Mouse (Mus musculus) limb, embryonic 11.5 days (tissue): Measurements from ENCODE around the gene T2. TPM values are rescaled to one million over a fixed set of nuclear protein-coding genes. Genes with fewer than 3 reads are reported as not detected.
"Not testable (repeated sequence)": the region's sequence is repeated elsewhere in the genome, so short reads cannot be mapped to it uniquely, and the experiment has no call there.

ENCODE experiments used
- ATAC-seq: fragments of 200-750 bp; cut with Nextera tagmentation; 2 replicates; pipeline ENCODE4 v1.8.0; 2017; ENCODE audit warnings: low read depth; ENCODE audit not compliant: insufficient number of reproducible peaks, low FRiP score, low TSS enrichment
- DNase-seq: peaks from one replicate; pipeline ENCODE4 v3.0.0-alpha.2; 2015; ENCODE audit warnings: low spot score
- H3K27ac ChIP-seq: fragments of 300-500 bp; sonication (generic); replicated peaks from 2 replicates; pipeline ENCODE4 v1.5.1; 2014; ENCODE audit warnings: low read depth, mild to moderate bottlenecking, low read length
- H3K27me3 ChIP-seq: fragments of 300-500 bp; sonication (generic); 2 replicates; pipeline ENCODE4 v1.6.1; 2014; ENCODE audit warnings: mild to moderate bottlenecking, low read length, mixed read lengths; ENCODE audit not compliant: control insufficient read depth, insufficient read depth
- H3K36me3 ChIP-seq: fragments of 300-500 bp; sonication (generic); 2 replicates; pipeline ENCODE4 v1.6.1; 2014; ENCODE audit warnings: mild to moderate bottlenecking, low read length, moderate library complexity, mixed read lengths; ENCODE audit not compliant: control insufficient read depth, insufficient read depth
- H3K4me1 ChIP-seq: fragments of 300-500 bp; sonication (generic); 2 replicates; pipeline ENCODE4 v1.6.1; 2014; ENCODE audit warnings: low read length, mixed read lengths; ENCODE audit not compliant: control insufficient read depth, insufficient read depth
- H3K4me2 ChIP-seq: fragments of 300-500 bp; sonication (generic); 2 replicates; pipeline ENCODE4 v1.6.1; 2014; ENCODE audit warnings: low read depth, mild to moderate bottlenecking, moderate library complexity; ENCODE audit not compliant: severe bottlenecking
- H3K4me3 ChIP-seq: fragments of 300-500 bp; sonication (generic); 2 replicates; pipeline ENCODE4 v1.5.1; 2014; ENCODE audit warnings: low read depth, low read length
- H3K9ac ChIP-seq: fragments of 300-500 bp; sonication (generic); 2 replicates; pipeline ENCODE4 v1.6.1; 2014; ENCODE audit warnings: mild to moderate bottlenecking, low read length
- H3K9me3 ChIP-seq: fragments of 300-500 bp; sonication (generic); 2 replicates; pipeline ENCODE4 v1.6.1; 2016; ENCODE audit warnings: low read length; ENCODE audit not compliant: control insufficient read depth
- WGBS: fragments of 180-500 bp; shearing (Covaris S2); extraction: QIAGEN DNeasy Blood & Tissue Kit; methylation state at CpG from one replicate; pipeline ENCODE4 v1.1.7; 2014; 5-methylcytosine and 5-hydroxymethylcytosine counted together
- polyA plus RNA-seq: library from polyadenylated mRNA; unstranded; fragments of >200 nt; fragmentation: Nextera tagmentation; extraction: Ambion mirVana; gene quantifications from 2 replicates; pipeline ENCODE4 v1.2.1, GENCODE M21; 2014

T2 gene
- polyA plus RNA-seq, 1 experiment from 2014 or later: 2.1 TPM

DNA sequence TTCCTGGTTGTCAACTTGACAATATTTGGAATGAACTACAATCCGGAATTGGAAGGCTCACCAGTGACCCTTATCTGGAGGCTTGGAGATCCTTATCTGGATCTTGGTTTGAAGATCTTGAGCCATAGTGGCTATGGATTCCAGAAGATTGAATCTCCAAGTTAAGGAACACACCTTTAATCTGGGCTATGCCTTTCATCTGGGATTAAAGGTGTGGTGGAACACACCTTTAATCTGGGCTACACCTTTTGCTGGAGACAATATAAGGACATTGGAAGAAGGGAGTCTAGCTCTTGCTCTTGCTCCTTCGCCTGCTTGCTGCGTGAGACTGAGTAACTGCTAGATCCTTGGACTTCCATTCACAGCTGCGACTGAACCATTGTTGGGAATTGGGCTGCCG is 18.6 kb upstream of the T2 start, which contains the start of gene Prr18:
Gene Prr18 (plus strand): TSS at position 301 of the 400 bp plus-strand sequence.
- H3K4me3 ChIP-seq, H3K9ac ChIP-seq, H3K9me3 ChIP-seq, H3K36me3 ChIP-seq, DNase-seq, ATAC-seq, H3K4me2 ChIP-seq, H3K27ac ChIP-seq, H3K4me1 ChIP-seq: not testable (repeated sequence)
- peaks cover 31% of the 10 kb centered on the region for H3K27me3 ChIP-seq
- 100% methylated on average over 1 of the region's 5 CpGs for WGBS

DNA sequence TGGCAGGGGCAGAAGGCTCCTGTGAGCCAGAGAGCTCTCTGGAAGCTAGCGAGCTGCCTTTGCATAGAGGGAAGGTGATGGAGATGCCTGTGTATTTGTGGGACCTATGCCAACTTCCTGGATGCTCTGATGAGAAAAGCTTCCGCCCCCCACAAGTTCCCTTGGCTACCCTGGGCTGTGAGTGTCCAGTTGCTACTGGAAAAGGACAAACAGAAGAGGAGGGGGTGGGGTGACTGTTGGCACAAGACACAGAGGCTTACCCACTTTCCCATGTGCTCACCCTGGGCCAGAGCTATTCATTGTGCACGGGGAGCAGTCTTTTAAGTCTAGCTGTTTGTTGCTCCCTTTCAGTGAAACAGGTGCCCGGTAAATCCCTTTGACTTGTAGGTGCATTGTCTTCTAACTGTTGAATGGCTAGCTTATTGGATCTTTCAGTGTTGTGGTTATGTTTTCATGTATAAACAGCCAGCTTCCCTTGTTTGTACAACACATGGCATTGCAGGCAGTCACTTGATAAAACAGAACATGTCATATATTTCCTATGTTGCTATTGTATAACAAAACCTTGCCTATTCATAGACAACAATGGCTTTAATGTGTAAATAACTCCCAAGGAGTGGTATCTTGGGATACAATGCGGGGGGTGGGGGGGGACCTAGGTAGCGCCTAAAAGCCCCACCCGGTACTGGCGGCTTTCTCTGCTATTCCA is 16.0 kb upstream of the T2 start:
- no peak for DNase-seq
- no peaks in the 10 kb centered on the region for H3K9me3 ChIP-seq

DNA sequence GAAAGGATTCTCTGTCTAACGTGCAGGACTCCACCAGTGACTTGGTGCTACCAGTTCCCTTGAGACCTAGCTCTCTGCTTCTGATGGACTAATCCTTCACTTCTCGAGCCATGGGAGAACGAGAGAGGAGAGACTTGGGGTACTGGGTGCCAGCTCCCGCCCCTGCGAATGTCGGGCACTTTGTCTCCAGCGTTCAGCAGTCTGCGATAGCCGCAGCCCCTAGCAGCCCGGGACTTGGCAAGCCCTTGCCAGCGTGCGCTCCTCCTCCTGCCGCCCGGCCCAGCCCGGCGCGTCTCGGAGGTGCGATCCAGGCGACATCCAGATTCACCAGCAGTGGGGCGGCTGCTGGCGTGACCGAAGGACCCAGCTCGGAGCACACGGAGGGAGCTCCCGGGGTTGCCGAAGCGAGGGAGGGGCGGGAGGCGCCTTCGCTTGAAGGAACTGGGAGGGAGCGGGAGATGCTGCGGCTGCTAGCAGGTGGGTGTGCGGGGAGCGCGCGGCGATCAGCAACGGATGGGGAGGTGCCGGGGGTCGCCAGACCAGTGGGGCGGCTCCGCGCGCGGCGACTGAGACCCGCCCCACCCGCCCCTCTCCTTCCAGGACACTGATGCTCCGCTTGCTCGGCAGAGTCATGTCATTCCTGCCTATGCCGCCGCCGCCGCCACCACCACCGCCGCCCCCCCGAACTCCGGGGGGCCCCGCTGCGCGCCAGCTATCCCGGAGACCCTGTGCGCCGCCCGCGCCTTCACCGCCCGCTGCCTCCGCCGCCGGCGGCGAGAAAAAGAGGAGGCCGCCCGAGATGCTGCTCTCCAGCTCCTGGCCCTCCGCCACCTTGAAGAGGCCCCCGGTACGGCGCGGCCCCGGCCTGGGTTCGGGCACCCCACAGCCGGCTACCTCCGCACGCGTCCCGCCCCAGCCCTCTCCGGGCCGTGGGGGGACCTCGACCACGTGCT is 15.1 kb upstream of the T2 start:
- peak overlapping the region; percentile 100 for H3K4me2 ChIP-seq
- H3K9me3 ChIP-seq: no peaks in the 10 kb centered on the region
- H3K4me3 ChIP-seq: peak overlapping the region; percentile 52
- peaks cover 35% of the 10 kb centered on the region for H3K27me3 ChIP-seq
- H3K27ac ChIP-seq: no peak overlapping the region
- ATAC-seq (peak; percentile 26; the same call in 1 of the 2 replicates), DNase-seq (peak; percentile 61)
- no peaks in the 10 kb centered on the region for H3K36me3 ChIP-seq
- WGBS: under 1% methylated on average over 62 of the region's 92 CpGs
- H3K4me1 ChIP-seq: peaks cover 8% of the 10 kb centered on the region; the same call in 1 of the 2 replicates
- peak overlapping the region; percentile 61 for H3K9ac ChIP-seq

More for the DNA sequence above, 16.0 kb upstream of the T2 start:
- Histone ChIP-seq H3K4me3 (no peak overlapping the region; the same call in 1 of the 2 replicates), H3K4me2 (peak overlapping the region; percentile 100), H3K27ac (no peak overlapping the region), H3K9ac (no peak overlapping the region), H3K36me3 (no peaks in the 10 kb centered on the region), H3K4me1 (peaks cover 8% of the 10 kb centered on the region; the same call in 1 of the 2 replicates), H3K27me3 (peaks cover 35% of the 10 kb centered on the region)
- ATAC-seq: no peak
- 37% methylated on average over 8 of the region's 8 CpGs for WGBS

DNA sequence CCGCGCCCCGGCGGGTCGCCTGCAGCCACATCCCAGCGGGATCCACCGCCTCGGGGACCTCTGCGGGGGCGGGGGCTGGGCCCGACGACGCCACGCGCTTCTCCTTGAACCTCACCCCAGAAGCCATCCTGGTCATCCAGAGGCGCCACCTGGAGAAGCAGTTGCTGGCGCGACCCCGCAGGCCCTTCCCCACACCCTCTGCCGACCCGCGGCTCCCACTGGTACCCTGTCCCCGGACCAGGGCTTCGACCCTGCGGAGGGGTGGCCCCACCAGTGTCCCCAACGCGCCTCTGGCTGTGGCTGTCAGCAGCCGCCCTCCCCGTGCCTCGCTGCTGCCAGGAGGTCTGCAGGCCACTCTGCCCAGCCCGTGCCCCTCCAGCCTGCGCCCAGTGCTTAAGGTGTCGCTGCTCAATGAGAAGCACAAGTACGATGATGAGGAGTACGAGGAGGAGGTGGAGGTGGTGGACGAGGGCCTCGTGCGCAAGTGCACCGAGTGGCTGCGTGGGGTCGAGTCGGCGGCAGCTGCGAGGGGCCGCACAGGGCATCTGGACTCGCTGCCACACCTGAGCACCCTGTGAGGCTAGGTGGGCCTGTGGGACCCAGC is 14.3 kb upstream of the T2 start:
- ATAC-seq: 0 out of 2 replicates have a peak, but pooled peaks have one; percentile 17
- 10% methylated on average over 46 of the region's 46 CpGs for WGBS
- no peak overlapping the region for H3K27ac ChIP-seq

DNA sequence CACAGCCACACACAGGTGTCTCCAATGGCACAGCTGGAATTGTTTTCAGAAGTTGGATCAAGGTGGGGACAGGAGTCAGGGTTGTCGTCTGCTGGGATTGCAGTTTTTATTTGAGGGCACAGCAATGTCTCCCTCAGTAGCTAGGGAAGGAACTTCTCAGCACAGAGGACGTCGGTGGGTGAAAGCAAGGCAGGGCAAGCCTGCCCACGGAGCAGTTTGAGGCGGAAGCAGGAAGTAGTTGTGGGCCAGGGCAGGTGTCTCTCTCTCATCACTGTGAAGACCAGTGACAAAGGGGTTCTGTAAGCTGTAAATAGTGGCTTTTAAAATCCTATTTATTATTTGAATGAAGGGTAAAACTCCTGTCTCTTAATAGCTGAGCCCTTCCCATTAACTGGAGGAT is 13.1 kb upstream of the T2 start:
- Histone ChIP-seq H3K27ac (no peak overlapping the region), H3K36me3 (no peaks in the 10 kb centered on the region), H3K9me3 (no peaks in the 10 kb centered on the region), H3K9ac (no peak overlapping the region), H3K27me3 (peaks cover 35% of the 10 kb centered on the region), H3K4me3 (no peak overlapping the region), H3K4me2 (no peak overlapping the region), H3K4me1 (peaks cover 8% of the 10 kb centered on the region; the same call in 1 of the 2 replicates)
- no peak for DNase-seq
- no peak for ATAC-seq
- 60% methylated on average over 5 of the region's 5 CpGs for WGBS

More for the DNA sequence above, 14.3 kb upstream of the T2 start:
- H3K4me2 ChIP-seq: peak overlapping the region; percentile 100
- no peaks in the 10 kb centered on the region for H3K9me3 ChIP-seq
- peak overlapping the region; percentile 61 for H3K9ac ChIP-seq
- H3K4me1 ChIP-seq: peaks cover 8% of the 10 kb centered on the region; the same call in 1 of the 2 replicates
- peaks cover 35% of the 10 kb centered on the region for H3K27me3 ChIP-seq
- H3K36me3 ChIP-seq: no peaks in the 10 kb centered on the region
- peak; percentile 44 for DNase-seq
- peak overlapping the region; percentile 52 for H3K4me3 ChIP-seq

DNA sequence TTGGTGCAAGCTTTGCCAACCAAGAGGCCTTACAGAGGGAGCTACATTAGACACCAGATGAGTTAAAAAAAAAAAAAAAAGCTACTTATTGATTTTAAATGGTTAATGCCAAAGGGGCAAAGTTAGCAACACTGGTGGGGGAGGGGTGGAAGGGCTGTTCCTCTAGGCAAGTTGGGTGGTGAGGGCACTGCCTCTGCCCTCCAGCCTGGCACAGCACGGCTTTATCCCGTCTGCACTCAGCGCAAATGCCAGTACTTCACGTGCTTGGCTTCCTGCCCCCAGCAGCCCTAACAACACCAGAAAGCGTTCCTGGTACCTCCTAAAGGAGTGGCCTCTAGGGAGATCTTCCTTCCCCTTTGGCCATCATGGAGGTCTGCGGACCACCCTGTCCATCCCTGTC is 12.4 kb upstream of the T2 start:
- Histone ChIP-seq H3K27ac (no peak overlapping the region), H3K9me3 (no peaks in the 10 kb centered on the region), H3K27me3 (peaks cover 35% of the 10 kb centered on the region), H3K9ac (no peak overlapping the region), H3K4me3 (no peak overlapping the region), H3K36me3 (no peaks in the 10 kb centered on the region), H3K4me2 (no peak overlapping the region), H3K4me1 (peaks cover 8% of the 10 kb centered on the region; the same call in 1 of the 2 replicates)
- ATAC-seq (no peak), DNase-seq (no peak)
- WGBS: 75% methylated on average over 6 of the region's 6 CpGs

DNA sequence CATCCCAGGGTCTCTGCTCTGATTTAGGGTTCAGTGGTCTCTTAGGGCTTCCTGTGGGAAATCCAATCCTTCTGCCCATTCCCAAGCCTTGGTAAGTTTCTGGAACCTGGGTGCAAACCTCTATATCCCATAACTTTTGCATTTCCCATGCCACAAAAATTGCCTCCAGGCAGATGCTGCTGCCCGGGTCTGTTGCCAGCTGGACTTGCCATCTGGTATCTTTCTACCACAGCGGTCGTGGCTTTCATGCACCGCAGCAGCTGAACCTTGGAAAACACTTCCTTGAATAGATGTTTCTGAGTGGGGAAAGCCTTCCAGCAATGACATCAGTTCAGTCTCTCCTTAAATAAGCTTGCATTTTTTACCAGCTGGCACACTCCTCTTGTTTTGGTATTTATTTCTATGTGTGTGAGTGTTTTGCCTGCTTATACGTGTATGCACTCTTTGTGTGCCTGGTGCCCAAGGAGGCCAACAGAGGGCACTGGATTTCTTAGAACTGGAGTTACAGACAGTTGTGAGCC is 8.0 kb upstream of the T2 start:
- WGBS: 84% methylated on average over 5 of the region's 5 CpGs
- no peak overlapping the region for H3K9ac ChIP-seq
- H3K4me2 ChIP-seq: no peak overlapping the region
- no peaks in the 10 kb centered on the region for H3K4me1 ChIP-seq
- no peak overlapping the region for H3K4me3 ChIP-seq
- DNase-seq (no peak), ATAC-seq (no peak)
- H3K9me3 ChIP-seq: no peaks in the 10 kb centered on the region
- no peak overlapping the region for H3K27ac ChIP-seq
- H3K36me3 ChIP-seq: no peaks in the 10 kb centered on the region
- H3K27me3 ChIP-seq: no peaks in the 10 kb centered on the region

DNA sequence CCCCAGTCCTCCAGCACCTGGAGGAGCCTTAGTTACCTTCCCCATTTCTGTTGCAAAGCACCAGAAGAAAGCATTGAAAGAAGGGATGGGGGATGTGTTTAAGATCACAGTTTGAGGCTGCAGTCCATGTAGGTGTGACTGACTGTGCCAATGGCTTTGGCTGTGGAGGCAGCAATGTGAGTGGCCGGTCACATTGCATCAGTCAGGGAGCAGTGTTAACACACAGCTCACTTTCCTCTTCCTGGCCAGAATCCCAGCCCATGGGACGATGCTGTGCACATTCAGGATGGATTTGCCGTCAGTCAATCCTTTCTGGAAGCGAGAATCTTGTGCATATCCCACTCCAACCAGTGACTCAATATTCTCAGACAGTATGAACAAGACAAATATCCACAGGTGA is 6.9 kb upstream of the T2 start:
- 82% methylated on average over 4 of the region's 4 CpGs for WGBS
- no peak for DNase-seq
- Histone ChIP-seq H3K9ac (no peak overlapping the region), H3K27me3 (no peaks in the 10 kb centered on the region), H3K4me2 (no peak overlapping the region), H3K4me1 (no peaks in the 10 kb centered on the region), H3K27ac (no peak overlapping the region), H3K9me3 (no peaks in the 10 kb centered on the region), H3K4me3 (no peak overlapping the region), H3K36me3 (no peaks in the 10 kb centered on the region)
- no peak for ATAC-seq
